Comparison of ENCODE assay signal across 29 mouse cellular contexts in the genomic region with DNA sequence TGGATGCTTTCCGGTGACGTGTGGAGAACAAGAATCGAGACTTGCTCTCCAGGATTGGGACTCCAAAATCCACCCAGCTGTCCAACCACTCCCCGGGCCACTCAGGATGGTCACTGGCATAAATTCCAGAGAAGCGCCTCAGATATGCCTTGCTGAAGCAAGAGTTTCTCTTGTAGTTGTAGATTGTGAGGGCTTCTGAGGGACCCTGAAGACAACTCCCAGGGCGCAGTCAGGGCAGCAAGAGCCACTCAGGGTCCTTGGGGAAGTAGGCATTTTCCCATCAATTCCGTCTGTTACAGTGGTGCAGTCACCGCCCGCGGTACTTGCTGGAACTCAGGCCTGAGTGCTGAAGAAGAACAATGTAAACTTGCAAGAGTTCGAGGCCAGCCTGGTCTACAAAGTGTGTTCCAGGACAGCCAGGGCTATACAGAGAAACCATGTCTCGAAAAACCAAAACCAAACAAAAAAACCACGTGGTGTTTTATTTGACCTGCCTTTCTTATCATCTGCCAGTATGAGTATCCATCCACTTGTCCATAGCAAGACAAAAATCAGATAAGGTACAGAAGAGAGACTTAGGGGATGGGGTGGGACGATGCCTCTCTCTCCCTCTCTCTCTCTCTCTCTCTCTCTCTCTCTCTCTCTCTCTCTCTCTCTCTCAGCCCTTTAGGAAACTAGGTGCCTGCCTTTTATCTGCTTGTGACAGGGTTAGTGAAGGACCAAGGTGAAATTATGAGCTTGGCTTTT. TPM values are rescaled to one million over a fixed set of nuclear protein-coding genes. Genes with fewer than 3 reads are reported as not detected.
DNase-seq lines count a peak whose midpoint lies in the region; ATAC-seq lines count a peak whose summit lies in the region.
"Had no signal": no experiment of that assay in that cellular context is flagged by ENCODE, and none has a peak within 500 bp of the region (broad histone marks: within the 10 kb centered on the region; RNA-seq: fewer than 3 reads in every experiment).

No protein-coding gene starts in this region.

- H3K4me3 ChIP-seq in megakaryocyte, embryonic 14.5 days (replicated peaks): peak overlapping the region; percentile 70
- no peak overlapping the region for H3K4me3 ChIP-seq in liver, embryonic 11.5 days (ENCODE audit: low read depth, low read length)
- no peak overlapping the region for H3K4me3 ChIP-seq in macrophage (ENCODE audit: inconsistent target)
- H3K4me3 ChIP-seq: forebrain, embryonic 13.5 days; hindbrain, embryonic 15.5 days; limb, embryonic 10.5 days; limb, embryonic 15.5 days had no signal

- no peak for ATAC-seq in megakaryocyte, adult 5-6 weeks (ENCODE audit: poor library complexity, severe bottlenecking)
- no peak for ATAC-seq in liver, embryonic 11.5 days (replicated peaks; ENCODE audit: low FRiP score)
- ATAC-seq: forebrain, embryonic 13.5 days; inflammation-experienced regulatory T-cells, adult 6 months; Patski had no signal

- no peaks in the 10 kb centered on the region for H3K9me3 ChIP-seq in megakaryocyte, embryonic 14.5 days
- no peaks in the 10 kb centered on the region for H3K9me3 ChIP-seq in liver, embryonic 11.5 days (ENCODE audit: control insufficient read depth, low read length)
- H3K9me3 ChIP-seq: forebrain, embryonic 13.5 days; G1E; hindbrain, embryonic 15.5 days; limb, embryonic 10.5 days; limb, embryonic 15.5 days had no signal

- 79% methylated on average over 14 of the region's 14 CpGs for WGBS in liver, embryonic 11.5 days
- 86% methylated on average over 13 of the region's 14 CpGs for WGBS in macrophage (ENCODE audit: missing documents)

- no peak overlapping the region for H3K9ac ChIP-seq in liver, embryonic 11.5 days (ENCODE audit: low read depth, low read length)
- H3K9ac ChIP-seq: forebrain, embryonic 13.5 days; hindbrain, embryonic 15.5 days; limb, embryonic 15.5 days had no signal

- DNase-seq in heart, adult 11 months: peak; percentile 83
- no peak for DNase-seq in heart, postnatal 4 days
- peak; percentile 26 for DNase-seq in liver, embryonic 11.5 days (ENCODE audit: low spot score)
- DNase-seq in adrenal gland, adult 2 months: no peak
- no peak for DNase-seq in embryo, embryonic 10 days (ENCODE audit: low spot score)
- DNase-seq: adrenal gland, postnatal 14 days; cerebellum, adult 2 months; cerebellum, postnatal 14 days; gastrocnemius, postnatal 36 days; heart, postnatal 36 days; kidney, adult 2 months; kidney, postnatal 36 days; layer of hippocampus, postnatal 36 days; lung, adult 2 months; lung, postnatal 10 days; midbrain, embryonic 14.5 days; spleen, adult 18-20 months; thymus, adult 2 months; thymus, postnatal 36 days had no signal

- H3K27ac ChIP-seq in liver, embryonic 11.5 days (ENCODE audit: low read depth, low read length): no peak overlapping the region
- peak overlapping the region; percentile 98 for H3K27ac ChIP-seq in macrophage
- H3K27ac ChIP-seq: forebrain, embryonic 13.5 days; hindbrain, embryonic 15.5 days; limb, embryonic 10.5 days; limb, embryonic 15.5 days had no signal

- H3K36me3 ChIP-seq in megakaryocyte, embryonic 14.5 days (replicated peaks; ENCODE audit: low read length): no peaks in the 10 kb centered on the region
- H3K36me3 ChIP-seq in liver, embryonic 11.5 days (ENCODE audit: control insufficient read depth, insufficient read depth, low read length): no peaks in the 10 kb centered on the region
- H3K36me3 ChIP-seq in macrophage (ENCODE audit: inconsistent target): no peaks in the 10 kb centered on the region
- H3K36me3 ChIP-seq: G1E; hindbrain, embryonic 15.5 days; limb, embryonic 10.5 days; limb, embryonic 15.5 days had no signal

- no peaks in the 10 kb centered on the region; the same call in 1 of the 2 replicates for H3K79me2 ChIP-seq in macrophage (ENCODE audit: inconsistent target)

- peaks cover 59% of the 10 kb centered on the region for H3K4me1 ChIP-seq in megakaryocyte, embryonic 14.5 days
- peaks cover 10% of the 10 kb centered on the region for H3K4me1 ChIP-seq in liver, embryonic 11.5 days (replicated peaks; ENCODE audit: control insufficient read depth, insufficient read depth, low read length)
- H3K4me1 ChIP-seq: forebrain, embryonic 13.5 days; hindbrain, embryonic 15.5 days; limb, embryonic 10.5 days; limb, embryonic 15.5 days had no signal

- no peaks in the 10 kb centered on the region for H3K27me3 ChIP-seq in megakaryocyte, embryonic 14.5 days (replicated peaks)
- H3K27me3 ChIP-seq in liver, embryonic 11.5 days (replicated peaks; ENCODE audit: control insufficient read depth, insufficient read depth, low read length): no peaks in the 10 kb centered on the region
- H3K27me3 ChIP-seq: forebrain, embryonic 13.5 days; hindbrain, embryonic 15.5 days; limb, embryonic 15.5 days; Patski had no signal

- no peak overlapping the region; the same call in 1 of the 2 replicates for H3K4me2 ChIP-seq in liver, embryonic 11.5 days
- H3K4me2 ChIP-seq: forebrain, embryonic 13.5 days; hindbrain, embryonic 15.5 days; limb, embryonic 15.5 days had no signal

RNA-seq across cellular contexts. Expression of a gene that starts 34.6 kb away (rescaled TPM):
- total RNA-seq in heart, postnatal 4 days (2021): 10 to 100 TPM; 25.5 to 28.0 TPM
- polyA plus RNA-seq in megakaryocyte, embryonic 14.5 days (2012; ENCODE audit: insufficient read depth, low replicate concordance): 1.0 and 1.4 TPM in 2 replicates
- total RNA-seq in megakaryocyte, adult 5-6 weeks (2015): 12.9 and 13.1 TPM in 2 replicates
- total RNA-seq in megakaryocyte, adult 5-6 weeks (2017): 14.3 and 15.3 TPM in 2 replicates
- polyA plus RNA-seq in liver, embryonic 11.5 days (2014; fragmentation: Nextera tagmentation; extraction: Ambion mirVana): 7.6 and 8.0 TPM in 2 replicates
- 100 to 1,000 TPM; 142 to 734 (median 245) TPM for total RNA-seq in macrophage (2018; cell fraction: chromatin; rRNA removed)
- total RNA-seq in macrophage (2018; cell fraction: cytosol; rRNA removed): 10 to 100 TPM; 30.8 to 76.6 (median 44.6) TPM
- 100 to 1,000 TPM in 25 of 26 experiments, 10 to 100 TPM in 1; 86.3 to 557 (median 248) TPM for total RNA-seq in macrophage (2018; cell fraction: nucleus; rRNA removed)
- 11.9 to 21.2 TPM (median 19.1 TPM) in 3 replicates for polyA plus RNA-seq in macrophage (2018)
- total RNA-seq in adrenal gland, adult 2 months (2021): 10 to 100 TPM; 25.9 to 40.3 TPM
- polyA plus RNA-seq in adrenal gland, adult 2 months (2012; rRNA removed): 7.5 and 7.9 TPM in 2 replicates

Comparison
In these comparisons a context has a peak if more than half of its experiments do, and no peak if none do; other contexts are left out.
1. DNase-seq: peak in heart, adult 11 months (single experiment) and liver, embryonic 11.5 days (single experiment); none in heart, postnatal 4 days (single experiment), adrenal gland, adult 2 months (single experiment) and embryo, embryonic 10 days (single experiment).